Mouse (Mus musculus) left cerebral cortex, adult 8-10 months (tissue): ENCODE data around the gene Tmem88. TPM values are rescaled to one million over a fixed set of nuclear protein-coding genes. Genes with fewer than 3 reads are reported as not detected.
"Not testable (repeated sequence)": the region's sequence is repeated elsewhere in the genome, so short reads cannot be mapped to it uniquely, and the experiment has no call there.

Source experiments
- DNase-seq, 2 experiments: peaks; one replicate each; pipeline ENCODE4 v3.0.0; 2022; ENCODE audit warnings: low spot score in 2 of 2
- total RNA-seq, 4 experiments: library from RNA; stranded (reverse); gene quantifications; 2 replicates each; pipeline ENCODE4 v1.2.4; 2022

Tmem88 gene
- total RNA-seq, 4 experiments from 2014 or later, result 3.3 to 4.8 (median 3.5) TPM

DNA sequence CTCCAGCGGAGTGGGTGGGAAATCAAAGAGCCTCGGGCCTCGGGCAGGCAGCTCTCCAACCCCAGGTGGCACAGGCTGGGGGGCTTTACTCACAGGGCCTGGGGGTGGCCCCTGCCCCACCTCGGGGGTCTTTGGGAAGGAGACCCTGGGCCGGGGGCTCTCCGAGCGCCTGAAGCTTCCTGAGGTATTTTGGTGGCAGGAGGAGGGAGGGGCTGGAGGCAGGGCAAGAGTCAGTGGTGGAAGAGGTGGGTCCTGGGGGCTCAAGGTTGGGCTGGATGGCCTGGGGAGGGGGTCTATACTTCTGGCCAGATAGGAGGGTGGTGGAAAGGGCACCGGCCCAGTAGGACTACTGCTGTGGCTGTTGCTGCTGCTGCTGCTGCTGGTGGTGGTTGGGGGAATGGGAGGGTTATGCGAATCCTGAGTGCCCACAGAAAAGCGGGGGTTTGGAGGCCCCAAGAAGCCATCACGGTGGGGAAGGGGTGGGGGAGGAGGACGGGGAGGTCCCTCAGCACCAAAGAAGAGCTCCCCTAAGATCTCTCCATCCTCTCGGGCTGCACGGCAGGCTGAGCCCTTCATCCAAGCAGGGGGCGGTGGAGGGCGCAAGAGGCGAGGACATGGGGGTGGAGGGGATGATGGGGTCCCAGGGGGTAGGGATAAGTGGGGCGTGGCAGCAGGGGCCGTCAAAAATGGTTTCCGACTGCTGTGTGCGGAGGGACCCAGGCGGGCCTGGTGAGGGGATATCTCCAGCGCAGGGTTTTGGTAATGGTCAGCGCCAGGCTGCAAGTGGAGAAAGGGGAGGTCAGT, 7.6 kb upstream of the Tmem88 start:
- peak in 1 of 2 experiments; percentile 20 for DNase-seq

DNA sequence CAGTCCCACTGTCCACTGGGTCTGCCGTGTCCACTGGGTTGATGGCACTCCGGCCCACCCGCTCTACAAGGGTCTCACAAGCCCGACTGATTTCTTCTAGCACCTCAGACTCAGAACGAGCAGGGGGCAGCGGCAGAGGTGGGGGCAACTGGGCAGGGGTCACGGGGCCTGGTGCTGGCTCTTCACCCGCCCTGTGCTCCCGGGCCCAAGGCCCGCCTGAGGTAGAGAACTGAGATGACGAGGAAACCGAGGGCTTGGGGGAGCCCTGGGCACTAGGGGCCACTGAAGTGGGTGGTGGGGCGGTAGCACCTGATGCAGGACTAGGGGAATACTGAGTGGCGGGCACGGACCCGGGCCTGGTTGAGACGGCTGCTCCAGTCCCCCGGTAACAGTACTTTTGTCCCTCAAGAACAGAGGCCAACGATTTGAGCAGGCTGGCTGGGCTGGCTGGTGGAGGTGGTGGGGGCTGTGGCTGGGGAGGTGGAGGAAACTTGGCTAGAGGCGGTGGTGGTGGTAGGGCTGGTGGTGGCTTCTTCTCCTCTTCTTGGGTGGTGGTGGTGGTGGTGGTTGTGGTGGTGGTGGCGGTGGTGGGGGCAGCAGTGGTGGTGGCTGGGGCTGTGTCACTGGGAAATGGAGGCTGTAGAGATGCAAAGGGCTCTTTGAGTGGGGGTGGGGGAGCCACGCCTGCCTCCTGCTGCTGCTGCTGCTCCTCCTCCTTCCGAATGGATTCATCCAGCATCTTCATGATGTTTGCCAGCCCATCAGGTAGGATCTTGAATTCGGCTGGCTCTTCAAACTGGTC, 6.8 kb upstream of the Tmem88 start:
- DNase-seq, result peak in 1 of 2 experiments; percentile 13

DNA sequence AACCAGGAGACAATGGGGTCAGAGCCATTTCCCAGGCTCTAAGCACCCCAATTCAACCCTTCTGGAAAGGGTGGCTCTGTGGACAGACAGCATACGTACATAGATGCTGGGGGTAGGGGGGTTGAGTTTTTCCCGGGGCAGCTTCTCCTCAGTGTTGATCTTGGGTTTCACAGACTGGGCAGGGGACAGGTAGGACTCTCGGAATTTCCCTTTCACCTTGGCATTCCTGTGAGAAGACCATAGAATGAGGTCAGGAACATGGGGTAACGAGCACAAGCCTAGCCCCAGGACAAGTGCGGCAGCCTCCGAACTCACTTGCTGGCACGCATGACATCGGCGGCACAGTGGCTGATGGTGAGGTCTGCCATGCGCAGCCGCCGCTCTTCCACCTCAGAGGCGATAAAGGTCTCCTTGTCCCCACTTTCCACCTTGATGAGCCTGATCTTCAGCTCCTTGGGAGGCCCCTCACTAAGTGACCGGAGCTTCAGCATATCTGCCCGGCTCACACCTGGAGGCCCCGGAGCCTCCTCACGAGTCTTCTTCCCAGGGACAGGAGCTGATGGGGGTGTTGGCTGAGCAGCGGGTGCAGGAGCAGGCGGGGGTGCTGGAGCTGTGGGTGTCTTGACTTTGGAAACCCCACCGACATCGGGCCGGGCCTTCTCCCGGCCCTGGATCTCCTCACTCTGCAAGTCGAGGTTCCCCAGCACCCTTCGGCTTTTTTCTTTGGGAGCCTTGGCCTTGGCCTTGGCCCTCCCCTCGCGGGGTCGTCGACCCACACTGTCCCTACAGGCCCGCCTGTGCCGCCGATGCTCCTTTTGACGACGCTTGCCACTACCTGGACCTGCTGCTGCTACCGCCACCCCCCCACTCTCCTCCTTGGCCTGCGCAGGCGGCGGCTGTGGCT, 5.9 kb upstream of the Tmem88 start:
- peak in 1 of 2 experiments; percentile 14 for DNase-seq

DNA sequence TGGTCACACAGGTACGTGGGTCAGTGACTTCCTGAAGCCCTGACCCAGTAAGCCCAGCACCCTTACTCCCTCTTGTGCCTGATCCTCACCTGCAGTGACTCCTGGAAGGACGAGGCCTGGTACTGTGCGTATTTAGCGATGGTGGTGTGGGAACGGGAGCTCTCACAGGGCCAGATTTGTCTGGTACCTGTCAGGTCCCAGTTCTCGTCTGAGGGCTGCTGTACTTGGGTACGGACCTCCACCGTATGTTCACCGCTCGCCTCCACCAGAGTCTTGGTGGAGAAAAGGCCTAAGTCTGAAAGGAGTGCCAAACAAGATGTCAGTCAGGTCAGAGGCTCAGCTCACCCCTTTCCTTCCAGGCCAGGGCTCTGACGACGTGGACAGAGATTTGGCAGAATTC, 4.0 kb upstream of the Tmem88 start:
- DNase-seq, result no peak

DNA sequence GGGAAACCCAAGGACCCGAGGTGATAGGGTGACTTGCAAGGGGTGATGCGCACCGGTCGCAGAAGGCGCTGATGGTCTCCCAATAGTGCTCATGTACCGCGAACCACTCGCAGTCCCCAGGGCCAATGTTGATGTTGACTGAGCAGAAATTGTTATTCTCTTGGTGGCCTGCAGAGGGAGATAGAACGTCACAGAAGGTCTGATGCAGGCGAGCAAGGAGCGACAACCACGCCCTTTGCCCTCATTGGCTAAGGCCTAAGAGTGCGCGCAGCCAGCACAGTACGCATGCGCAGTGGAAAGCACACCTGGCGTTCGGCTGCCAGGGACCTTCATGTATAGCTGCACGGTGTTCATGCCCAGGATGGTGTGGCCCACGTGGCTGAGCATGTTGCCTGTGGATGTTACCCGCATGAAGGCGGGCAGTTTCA, 3.2 kb upstream of the Tmem88 start:
- peak in 1 of 2 experiments; percentile 92 for DNase-seq

DNA sequence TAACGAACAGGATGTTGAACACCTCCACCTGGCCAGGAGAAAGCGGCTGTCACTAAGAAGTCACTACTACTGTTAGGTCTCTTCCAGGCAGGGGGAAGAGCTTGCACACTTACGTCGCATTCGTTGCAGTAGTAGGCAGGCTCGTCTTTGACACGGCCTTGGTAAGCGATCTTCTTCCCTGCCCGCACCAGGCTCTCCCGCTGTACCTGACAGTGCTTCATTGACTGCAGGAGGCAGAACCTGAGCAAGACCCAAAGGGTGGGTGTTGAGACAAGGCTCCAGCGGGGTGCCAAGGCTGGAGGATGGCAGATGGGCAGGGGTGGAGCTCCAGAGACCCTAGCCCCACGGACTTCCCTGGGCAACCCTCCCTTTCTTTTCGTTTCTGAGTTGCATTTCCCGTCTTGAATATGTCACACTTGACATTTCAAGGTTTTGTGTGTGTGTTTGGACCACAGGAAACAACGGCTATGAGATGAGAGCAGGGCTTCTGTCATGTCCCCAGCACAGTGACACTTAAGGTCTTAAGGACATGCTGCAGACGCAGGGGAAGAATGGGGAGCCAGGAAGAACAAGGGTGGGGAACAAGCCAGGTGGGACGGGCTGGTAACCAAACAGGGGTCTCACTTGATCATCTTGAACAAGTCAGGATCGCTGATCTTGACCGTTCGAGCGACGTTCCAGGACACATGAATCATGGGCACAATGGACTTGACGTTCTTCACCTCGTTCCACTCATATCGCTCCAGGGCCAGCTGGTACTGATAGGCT, 2.2 kb upstream of the Tmem88 start:
- peak in 1 of 2 experiments; percentile 30 for DNase-seq

DNA sequence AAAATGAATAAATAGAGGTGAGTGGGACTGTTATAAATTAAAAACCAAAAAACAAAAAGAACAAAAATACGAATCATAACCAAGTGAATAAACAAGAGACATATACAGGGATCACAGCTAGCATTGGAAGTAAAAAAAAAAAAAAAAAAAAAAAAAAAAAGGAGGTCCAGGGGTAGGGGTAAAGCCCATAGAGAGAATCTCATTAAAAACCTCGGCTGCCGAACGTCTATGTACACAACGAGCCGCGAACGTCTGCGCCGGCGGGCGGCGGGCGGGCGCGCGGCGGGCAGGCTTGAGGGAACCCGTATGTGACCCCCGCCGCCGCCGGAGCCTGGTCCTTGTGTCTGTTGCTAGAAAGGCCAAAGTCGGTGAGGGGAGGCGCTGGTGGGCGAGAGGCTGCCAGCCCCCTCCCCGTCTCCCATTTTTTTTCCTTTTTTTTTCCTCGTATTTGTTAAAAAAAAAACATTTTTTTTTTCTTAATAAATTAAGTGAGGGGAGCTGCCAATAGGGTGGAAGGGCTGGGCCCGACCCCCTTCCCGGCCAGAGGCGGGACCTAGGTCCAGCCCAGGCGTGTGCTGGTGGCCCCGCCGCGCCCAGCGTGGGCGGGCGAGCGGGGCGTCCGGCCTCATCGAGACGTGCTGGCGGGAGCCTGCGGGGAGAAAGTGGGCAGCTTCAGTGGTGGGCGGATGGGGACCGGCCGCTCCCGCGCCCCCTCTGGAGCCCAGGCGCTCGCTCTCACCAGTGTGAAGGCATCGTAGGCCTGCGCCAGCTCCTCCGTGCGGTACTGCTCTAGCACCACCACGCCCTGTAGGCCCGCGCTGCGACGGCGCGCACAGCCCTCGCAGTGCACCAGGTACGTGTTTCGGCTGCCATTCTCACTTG, 1.4 kb upstream of the Tmem88 start:
- peak in 1 of 2 experiments; percentile 34 for DNase-seq

DNA sequence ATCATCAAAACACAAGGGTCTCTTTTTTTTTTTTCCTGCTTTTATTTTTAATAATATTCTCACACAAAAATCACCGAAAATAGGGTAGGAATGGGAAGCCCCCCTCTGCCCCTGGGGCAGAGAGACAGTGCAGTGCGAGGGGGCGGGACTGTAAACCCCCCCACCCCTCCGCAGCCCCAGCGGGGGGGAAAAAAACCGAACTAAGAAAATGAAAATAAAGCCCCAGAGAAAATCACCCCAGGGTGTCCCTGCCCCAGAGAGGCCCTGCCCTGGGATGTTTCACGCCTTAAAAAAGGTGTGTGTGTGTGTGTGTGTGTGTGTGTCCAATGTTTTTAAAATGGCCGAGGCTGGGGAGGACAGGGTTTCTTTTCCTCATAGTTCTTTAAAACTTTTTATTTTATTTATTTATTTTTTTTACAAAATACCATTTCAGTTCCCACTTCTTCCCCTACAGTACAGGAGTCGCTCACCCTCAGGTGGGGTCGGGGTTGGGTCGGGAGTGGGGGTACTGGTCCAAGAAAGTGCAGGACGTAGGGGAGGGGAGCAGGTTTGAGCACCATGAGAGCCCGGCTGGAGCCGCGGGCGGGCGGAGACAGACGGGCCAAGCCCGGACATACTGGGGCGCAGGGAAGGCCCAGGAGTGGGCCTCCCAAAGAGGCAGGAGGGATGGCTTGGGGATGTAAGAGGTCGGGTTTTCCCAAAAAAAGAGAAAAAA, 609 bp upstream of the Tmem88 start:
- DNase-seq, result peak in 1 of 2 experiments; percentile 21

DNA sequence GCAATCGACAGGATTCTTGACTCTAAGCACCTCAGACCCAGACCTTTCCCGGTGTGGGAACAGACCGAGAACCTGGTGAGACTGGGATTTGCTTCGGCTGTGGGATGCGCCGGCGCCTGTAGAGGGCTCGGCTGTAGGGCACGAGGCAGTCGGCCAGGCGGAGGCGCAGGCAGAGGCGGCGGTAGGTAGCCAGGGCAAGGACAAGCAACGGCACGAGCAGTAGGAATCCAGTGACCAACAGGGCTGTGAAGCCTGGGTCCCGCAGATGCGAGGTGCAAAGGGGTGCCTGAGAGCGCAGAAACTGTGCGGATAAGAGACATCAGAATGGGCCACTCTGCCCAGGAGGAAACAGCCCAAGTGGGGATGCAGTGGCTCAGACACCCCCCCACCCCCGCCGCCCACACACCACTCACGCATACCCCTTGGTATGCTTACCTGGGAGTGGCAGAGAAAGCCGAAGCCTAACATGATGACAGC, 415 bp downstream of the Tmem88 start:
- peak in 1 of 2 experiments; percentile 30 for DNase-seq

DNA sequence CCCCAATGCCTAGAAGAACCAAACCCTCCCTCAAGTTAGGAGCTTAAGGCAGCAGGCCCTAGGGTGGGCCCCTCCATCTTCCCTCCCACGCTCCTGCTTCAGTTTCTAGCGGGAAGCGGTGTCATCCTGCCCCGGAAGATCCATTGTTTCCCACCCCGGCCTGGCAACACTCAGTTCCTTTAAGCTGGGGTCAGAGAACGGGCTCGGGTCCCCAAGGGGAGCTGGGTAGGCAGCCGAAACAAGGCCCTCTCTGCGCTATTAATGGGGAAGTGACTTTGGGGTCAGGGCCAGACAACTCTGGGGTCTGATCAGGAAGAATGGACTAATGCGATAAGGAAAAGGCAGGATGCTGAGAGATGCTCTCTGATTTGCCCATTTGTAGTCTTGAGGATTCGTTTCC, 1.3 kb downstream of the Tmem88 start:
- DNase-seq, result peak in 1 of 2 experiments; percentile 37

DNA sequence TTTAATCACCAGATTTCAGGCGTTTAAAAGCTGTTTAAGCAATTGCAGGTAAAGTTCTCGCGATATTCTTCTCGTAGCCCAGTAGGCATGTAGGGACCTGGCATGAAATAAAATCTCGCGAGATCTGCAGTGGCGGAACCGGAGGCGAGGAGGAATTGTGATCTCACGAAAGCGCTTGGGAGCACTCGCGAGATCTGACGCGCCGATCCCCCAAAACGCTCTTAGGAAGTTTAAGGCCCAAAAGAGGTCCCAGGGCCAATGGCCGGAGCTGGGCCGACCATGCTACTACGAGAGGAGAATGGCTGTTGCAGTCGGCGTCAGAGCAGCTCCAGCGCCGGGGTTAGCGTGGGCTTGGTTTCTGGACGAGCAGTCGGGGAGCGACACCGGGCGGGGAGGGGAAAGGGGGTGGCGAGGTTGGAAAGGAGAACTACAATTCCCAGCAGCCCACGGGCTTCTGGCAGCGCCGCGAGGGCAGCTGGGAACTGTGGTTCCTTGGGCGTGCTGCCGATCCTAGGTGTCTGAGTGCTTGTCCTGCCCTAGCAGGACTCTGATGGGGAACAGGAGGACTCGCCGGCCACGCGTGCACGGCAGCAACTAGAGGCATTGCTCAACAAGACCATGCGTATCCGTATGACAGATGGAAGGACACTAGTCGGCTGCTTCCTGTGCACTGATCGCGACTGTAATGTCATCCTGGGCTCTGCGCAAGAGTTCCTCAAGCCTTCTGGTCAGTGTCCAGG, 2.2 kb downstream of the Tmem88 start:
- DNase-seq, result peak; percentile 94 to 98

DNA sequence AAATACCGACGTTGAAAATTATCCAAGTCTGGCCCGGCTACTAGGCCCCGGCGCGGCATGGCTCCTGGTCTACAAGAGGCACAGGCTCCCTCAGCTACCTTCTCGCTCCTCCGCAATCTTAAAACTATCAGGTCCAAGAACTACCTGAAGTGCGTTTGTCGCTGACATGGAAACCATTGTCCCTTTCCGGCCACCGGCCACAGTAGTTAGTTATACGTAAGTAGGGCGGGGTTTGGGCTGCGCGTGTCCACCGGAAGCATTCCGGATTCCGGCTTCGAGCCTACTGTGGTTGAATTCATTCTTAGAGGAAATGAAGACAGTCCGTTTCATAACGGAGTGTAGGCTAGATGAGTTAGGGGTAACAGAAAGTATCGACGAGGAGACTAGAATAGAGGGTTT, 2.8 kb downstream of the Tmem88 start, which contains the start of the genes Naa38 and Cyb5d1:
Gene Naa38, plus strand, starts transcription at position 253 of the 399 bp plus-strand sequence.
Gene Cyb5d1, minus strand, starts transcription at position 397 of the 399 bp plus-strand sequence.
- DNase-seq, result peak; percentile 88

DNA sequence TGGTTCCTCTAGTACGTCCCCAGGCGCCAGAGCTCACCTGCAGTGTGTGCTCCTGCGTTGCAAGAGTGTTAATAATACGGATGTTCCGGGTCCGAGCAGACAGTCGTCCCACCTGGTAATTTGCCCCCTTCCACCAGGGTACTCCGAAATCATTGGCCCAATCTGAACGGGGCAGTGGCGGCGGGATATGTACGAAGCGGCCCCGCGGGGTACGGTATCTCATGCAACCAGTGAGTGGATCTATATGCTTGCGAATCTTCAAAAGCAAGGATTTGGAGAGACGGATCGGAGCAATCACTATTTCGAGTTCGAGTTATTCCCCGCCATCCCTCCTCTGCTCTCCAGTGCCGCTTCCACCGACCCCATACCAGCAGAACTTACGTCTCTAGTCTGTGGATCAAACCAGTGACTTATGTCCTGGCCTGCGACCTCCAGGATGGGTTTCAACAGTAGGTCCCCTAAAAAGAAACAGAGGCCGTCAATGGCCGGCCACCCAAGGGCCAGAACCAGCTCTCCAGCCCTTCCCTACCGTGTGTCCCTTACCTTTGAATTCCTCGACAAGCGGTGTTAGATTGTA, 3.4 kb downstream of the Tmem88 start:
- DNase-seq, result not testable (repeated sequence)

DNA sequence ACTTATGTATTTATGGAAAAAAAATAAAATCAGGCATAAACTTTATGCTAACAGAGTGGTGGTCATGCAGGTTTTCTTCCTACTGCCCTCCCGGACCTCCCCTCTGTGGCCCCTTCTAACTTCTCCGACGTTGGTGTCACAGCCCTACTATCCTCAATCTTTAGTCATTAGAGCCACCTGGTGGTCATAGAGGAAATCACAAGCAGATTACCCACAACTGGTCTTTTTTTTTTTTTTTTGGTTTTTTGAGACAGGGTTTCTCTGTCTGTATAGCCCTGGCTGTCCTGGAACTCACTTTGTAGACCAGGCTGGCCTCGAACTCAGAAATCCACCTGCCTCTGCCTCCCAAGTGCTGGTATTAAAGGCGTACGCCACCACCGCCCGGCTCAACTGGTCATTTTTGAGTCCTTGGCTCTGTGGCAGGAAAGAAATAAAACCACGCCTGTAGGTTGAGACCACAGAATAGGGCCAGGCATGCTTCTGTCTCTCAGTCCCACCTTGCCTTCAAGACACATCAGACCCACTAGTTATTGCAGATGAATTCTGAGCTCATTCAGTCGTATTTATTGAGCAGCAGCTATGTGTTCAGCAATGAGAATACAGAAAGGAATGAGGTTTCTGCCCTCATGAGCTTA, 7.5 kb downstream of the Tmem88 start:
- DNase-seq, result peak; percentile 26 to 27

DNA sequence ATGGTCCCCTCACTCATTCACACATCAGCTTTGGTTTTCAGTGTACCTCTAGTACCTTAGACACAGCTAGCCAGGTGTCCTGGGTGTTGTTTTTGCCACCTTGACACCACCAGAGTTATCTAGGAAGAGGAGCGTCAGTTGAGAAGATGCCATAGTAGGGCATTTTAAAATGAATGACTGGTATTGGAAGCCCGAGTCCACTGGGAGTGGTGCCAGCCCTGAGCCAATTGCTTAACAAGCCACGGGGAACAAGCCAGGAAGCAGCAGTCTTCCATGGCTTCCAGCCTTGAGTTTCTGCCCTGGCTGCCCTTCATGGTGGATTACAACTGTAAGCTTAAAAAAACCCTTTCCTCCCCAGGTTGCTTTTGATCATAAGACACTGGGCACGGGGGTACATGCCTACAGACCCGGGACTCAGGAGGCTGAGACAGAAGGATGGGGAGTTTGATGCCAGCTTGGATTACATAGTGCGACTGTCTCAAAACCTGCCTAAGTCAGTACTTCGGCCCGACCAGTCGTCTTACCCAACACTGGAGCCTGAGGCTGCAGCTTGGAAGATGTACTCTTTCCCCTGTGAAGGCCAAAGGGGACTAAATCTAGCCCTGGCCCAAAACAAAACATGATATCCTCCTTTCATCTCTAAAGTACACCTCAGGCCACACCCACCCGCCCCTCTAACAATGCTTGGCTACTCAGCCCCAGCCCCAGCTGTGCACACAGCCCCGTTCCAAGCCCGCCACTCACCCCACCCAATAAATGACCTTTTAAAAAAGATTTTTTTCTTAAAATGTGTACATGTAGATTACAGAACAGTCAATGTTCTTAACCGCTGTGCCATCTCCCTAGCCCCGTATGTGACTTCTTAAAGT, 8.3 kb downstream of the Tmem88 start:
- peak in 1 of 2 experiments; percentile 28 for DNase-seq

DNA sequence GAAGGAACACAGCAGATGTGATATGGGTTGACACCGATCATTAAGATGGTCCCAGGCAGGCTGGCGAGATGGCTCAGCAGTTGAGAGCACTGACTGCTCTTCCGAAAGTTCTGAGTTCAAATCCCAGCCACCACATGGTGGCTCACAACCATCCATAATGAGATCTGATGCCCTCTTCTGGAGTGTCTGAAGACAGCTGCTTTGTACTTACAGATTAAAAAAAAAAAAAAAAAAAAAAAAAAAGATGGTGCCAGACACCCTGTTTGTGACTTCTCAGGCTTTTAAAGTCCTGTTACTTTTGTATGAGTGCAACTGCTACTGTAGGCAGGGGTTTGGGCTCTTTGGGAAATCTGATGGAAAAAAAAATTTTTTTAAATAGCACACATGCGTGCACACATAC, 9.4 kb downstream of the Tmem88 start:
- no peak for DNase-seq
